Mouse (Mus musculus): Measurements from ENCODE around the gene Selenon.
"Not testable (repeated sequence)": the region's sequence is repeated elsewhere in the genome, so short reads cannot be mapped to it uniquely, and the experiment has no call there.

Gene Selenon

GRCm38 (mm10) chr4:134510396-134510795 lies 41.6 kb downstream of the Selenon start:
- DNase-seq (ENCODE audit: low spot score in 2 of 2) = no peak

- no peak for DNase-seq (ENCODE audit: low spot score in 2 of 2)
These were observed 45.3 kb downstream of the Selenon start for GRCm38 (mm10) chr4:134506713-134507112.

- DNase-seq (ENCODE audit: low spot score in 2 of 2) = no peak
These were observed 45.9 kb downstream of the Selenon start for GRCm38 (mm10) chr4:134505966-134506594.

GRCm38 (mm10) chr4:134505303-134505789 lies 46.6 kb downstream of the Selenon start:
- DNase-seq (ENCODE audit: low spot score in 2 of 2) = no peak

GRCm38 (mm10) chr4:134503686-134504357 lies 48.1 kb downstream of the Selenon start:
- DNase-seq (ENCODE audit: low spot score in 2 of 2) = no peak

GRCm38 (mm10) chr4:134501095-134501494 lies 50.9 kb downstream of the Selenon start:
- no peak for DNase-seq (ENCODE audit: low spot score in 2 of 2)

- not testable (repeated sequence) for DNase-seq (ENCODE audit: low spot score in 2 of 2)
These were observed 53.0 kb downstream of the Selenon start for GRCm38 (mm10) chr4:134498983-134499382.

GRCm38 (mm10) chr4:134497986-134498731 lies 53.8 kb downstream of the Selenon start:
- DNase-seq (ENCODE audit: low spot score in 2 of 2) = no peak

GRCm38 (mm10) chr4:134497223-134497622 lies 54.7 kb downstream of the Selenon start:
- no peak for DNase-seq (ENCODE audit: low spot score in 2 of 2)

GRCm38 (mm10) chr4:134496595-134497210 lies 55.3 kb downstream of the Selenon start, which contains the start of gene Paqr7:
Gene Paqr7 (plus strand): TSS chr4:134496697.
- peak; percentile 60 to 75 for DNase-seq (ENCODE audit: low spot score in 2 of 2)

- no peak for DNase-seq (ENCODE audit: low spot score in 2 of 2)
These were observed 56.4 kb downstream of the Selenon start for GRCm38 (mm10) chr4:134495546-134495923.

- DNase-seq (ENCODE audit: low spot score in 2 of 2) = no peak
These were observed 57.0 kb downstream of the Selenon start for GRCm38 (mm10) chr4:134494780-134495545.

- DNase-seq (ENCODE audit: low spot score in 2 of 2) = not testable (repeated sequence)
These were observed 57.8 kb downstream of the Selenon start for GRCm38 (mm10) chr4:134494161-134494560.

GRCm38 (mm10) chr4:134491716-134492115 lies 60.2 kb downstream of the Selenon start:
- DNase-seq (ENCODE audit: low spot score in 2 of 2) = peak in 1 of 2 experiments; percentile 43

- DNase-seq (ENCODE audit: low spot score in 2 of 2) = no peak
These were observed 61.8 kb downstream of the Selenon start for GRCm38 (mm10) chr4:134489986-134490665.

GRCm38 (mm10) chr4:134488211-134488610 lies 63.8 kb downstream of the Selenon start:
- no peak for DNase-seq (ENCODE audit: low spot score in 2 of 2)

Measured in frontal cortex, postnatal 10 days (tissue).